ENCODE assay signal across 9 mouse cellular contexts in genomic region chr7:121596401-121596800, GRCm38 (mm10).
DNase-seq lines count a peak whose midpoint lies in the region; ATAC-seq and TF ChIP-seq lines count a peak whose summit lies in the region.
"Had no signal": no experiment of that assay in that cellular context is flagged by ENCODE, and none has a peak within 500 bp of the region (broad histone marks: within the 10 kb centered on the region; RNA-seq: fewer than 3 reads in every experiment).

No protein-coding gene starts in this region.

- H3K27ac ChIP-seq in forebrain, embryonic 11.5 days (ENCODE audit: low read depth, low read length): no peak overlapping the region
- H3K27ac ChIP-seq in forebrain, embryonic 16.5 days (ENCODE audit: low read length): no peak overlapping the region
- no peak overlapping the region for H3K27ac ChIP-seq in liver, postnatal 0 days (ENCODE audit: low read depth)
- no peak overlapping the region for H3K27ac ChIP-seq in hindbrain, embryonic 16.5 days (ENCODE audit: low read depth, low read length)
- H3K27ac ChIP-seq: embryonic facial prominence, embryonic 13.5 days had no signal

- TF ChIP-seq CTCF in liver, postnatal 0 days (IDR thresholded peaks at IDR 0.05; ENCODE audit: low read depth): no peak
- no peak for TF ChIP-seq CTCF in Patski (IDR thresholded peaks at IDR 0.05)

- H3K27me3 ChIP-seq in forebrain, embryonic 11.5 days (ENCODE audit: control insufficient read depth, insufficient read depth, low read length): no peaks in the 10 kb centered on the region
- no peaks in the 10 kb centered on the region for H3K27me3 ChIP-seq in forebrain, embryonic 16.5 days (replicated peaks; ENCODE audit: control insufficient read depth, insufficient read depth, low read length)
- H3K27me3 ChIP-seq in liver, postnatal 0 days (ENCODE audit: insufficient read depth, low read length): no peaks in the 10 kb centered on the region
- H3K27me3 ChIP-seq in Patski: no peaks in the 10 kb centered on the region
- no peaks in the 10 kb centered on the region for H3K27me3 ChIP-seq in hindbrain, embryonic 16.5 days (replicated peaks; ENCODE audit: control insufficient read depth, insufficient read depth, low read length)
- H3K27me3 ChIP-seq: embryonic facial prominence, embryonic 13.5 days had no signal

- no peak overlapping the region for H3K4me3 ChIP-seq in forebrain, embryonic 11.5 days (ENCODE audit: low read depth, low read length)
- no peak overlapping the region for H3K4me3 ChIP-seq in forebrain, embryonic 16.5 days (replicated peaks; ENCODE audit: low read length)
- no peak overlapping the region for H3K4me3 ChIP-seq in liver, postnatal 0 days (ENCODE audit: low read depth, low read length)
- no peak overlapping the region for H3K4me3 ChIP-seq in hindbrain, embryonic 16.5 days (ENCODE audit: low read length)
- H3K4me3 ChIP-seq: embryonic facial prominence, embryonic 13.5 days had no signal

- in situ Hi-C loops in Patski (cut with MboI; ENCODE audit: low pct_unique_long_range_greater_than_20kb): no loop called here

- H3K4me2 ChIP-seq in forebrain, embryonic 11.5 days (ENCODE audit: low read depth, low read length, severe bottlenecking): no peak overlapping the region
- no peak overlapping the region for H3K4me2 ChIP-seq in forebrain, embryonic 16.5 days (ENCODE audit: low read length)
- H3K4me2 ChIP-seq in liver, postnatal 0 days (ENCODE audit: low read depth, low read length): no peak overlapping the region
- H3K4me2 ChIP-seq in hindbrain, embryonic 16.5 days (ENCODE audit: low read length): no peak overlapping the region
- H3K4me2 ChIP-seq: embryonic facial prominence, embryonic 13.5 days had no signal

- H3K9me3 ChIP-seq in forebrain, embryonic 11.5 days (ENCODE audit: control insufficient read depth, low read length): no peaks in the 10 kb centered on the region
- H3K9me3 ChIP-seq in forebrain, embryonic 16.5 days (ENCODE audit: control insufficient read depth, low read length): no peaks in the 10 kb centered on the region
- no peaks in the 10 kb centered on the region for H3K9me3 ChIP-seq in liver, postnatal 0 days (ENCODE audit: low read length)
- no peaks in the 10 kb centered on the region for H3K9me3 ChIP-seq in hindbrain, embryonic 16.5 days (ENCODE audit: control insufficient read depth, low read length)
- H3K9me3 ChIP-seq: embryonic facial prominence, embryonic 13.5 days had no signal

- no peak for ATAC-seq in forebrain, embryonic 11.5 days (replicated peaks; ENCODE audit: low FRiP score)
- no peak for ATAC-seq in forebrain, embryonic 16.5 days
- no peak for ATAC-seq in liver, postnatal 0 days
- ATAC-seq in Patski: no peak
- ATAC-seq in hindbrain, embryonic 16.5 days: no peak

- CTCF ChIA-PET in Patski (lab: Charles Lee): no interaction called here

- H3K4me1 ChIP-seq in forebrain, embryonic 11.5 days (replicated peaks; ENCODE audit: control insufficient read depth, insufficient read depth, low read length): no peaks in the 10 kb centered on the region
- H3K4me1 ChIP-seq in forebrain, embryonic 16.5 days (replicated peaks; ENCODE audit: control insufficient read depth, insufficient read depth, low read length): no peaks in the 10 kb centered on the region
- H3K4me1 ChIP-seq in liver, postnatal 0 days (ENCODE audit: insufficient read depth): no peaks in the 10 kb centered on the region
- no peaks in the 10 kb centered on the region for H3K4me1 ChIP-seq in hindbrain, embryonic 16.5 days (ENCODE audit: control insufficient read depth, insufficient read depth, low read depth, low read length)
- H3K4me1 ChIP-seq: embryonic facial prominence, embryonic 13.5 days had no signal

- DNase-seq in forebrain, embryonic 11.5 days (ENCODE audit: low spot score): peak; percentile 71
- DNase-seq in liver (peak; percentile 46), Patski (ENCODE audit: low read depth, low spot score) (peak; percentile 27)
- DNase-seq in liver, postnatal 0 days: no peak
- DNase-seq in kidney, postnatal 4 days: peak; percentile 77 to 83
- no peak for DNase-seq in spleen, postnatal 36 days (ENCODE audit: low spot score in 2 of 2)

- TF ChIP-seq EP300 in liver, postnatal 0 days (IDR thresholded peaks at IDR 0.05; ENCODE audit: low read depth): no peak

- 70% methylated on average over 3 of the region's 3 CpGs for WGBS in forebrain, embryonic 11.5 days
- WGBS in forebrain, embryonic 16.5 days: 73% methylated on average over 3 of the region's 3 CpGs
- WGBS in liver, postnatal 0 days (ENCODE audit: insufficient replicate concordance): 55% methylated on average over 3 of the region's 3 CpGs
- 80% methylated on average over 3 of the region's 3 CpGs for WGBS in hindbrain, embryonic 16.5 days

- H3K36me3 ChIP-seq in forebrain, embryonic 11.5 days (ENCODE audit: control insufficient read depth, insufficient read depth, low read length): no peaks in the 10 kb centered on the region
- no peaks in the 10 kb centered on the region for H3K36me3 ChIP-seq in forebrain, embryonic 16.5 days (ENCODE audit: control insufficient read depth, insufficient read depth)
- no peaks in the 10 kb centered on the region for H3K36me3 ChIP-seq in liver, postnatal 0 days (replicated peaks; ENCODE audit: insufficient read depth, low read length)
- H3K36me3 ChIP-seq in hindbrain, embryonic 16.5 days (ENCODE audit: control insufficient read depth, insufficient read depth, low read length): no peaks in the 10 kb centered on the region
- H3K36me3 ChIP-seq: embryonic facial prominence, embryonic 13.5 days had no signal

- POLR2A ChIA-PET in Patski (lab: Charles Lee): no interaction called here

- no peak overlapping the region for H3K9ac ChIP-seq in forebrain, embryonic 11.5 days (ENCODE audit: low read length)
- H3K9ac ChIP-seq in forebrain, embryonic 16.5 days (replicated peaks; ENCODE audit: low read depth, low read length): no peak overlapping the region
- H3K9ac ChIP-seq in liver, postnatal 0 days (replicated peaks): no peak overlapping the region
- no peak overlapping the region for H3K9ac ChIP-seq in hindbrain, embryonic 16.5 days (ENCODE audit: low read depth, low read length)
- H3K9ac ChIP-seq: embryonic facial prominence, embryonic 13.5 days had no signal

Comparison
In these comparisons a context has a peak if more than half of its experiments do, and no peak if none do; other contexts are left out.
1. DNase-seq: peak in forebrain, embryonic 11.5 days (single experiment), liver (single experiment), Patski (single experiment) and kidney, postnatal 4 days (2 of 2); none in liver, postnatal 0 days (single experiment) and spleen, postnatal 36 days (0 of 2).